Mouse (Mus musculus) naive thymus-derived CD4-positive, alpha-beta T cell, adult 2 months (primary cell): ENCODE data around the gene Syt2.
A peak's percentile ranks its signal among the peaks of the same experiment; 100 is the strongest.

ENCODE experiments used
- DNase-seq: peaks from one replicate; pipeline ENCODE4 v3.0.0-alpha.2; 2011; ENCODE audit warnings: low read depth

Gene Syt2

GRCm38 (mm10) chr1:134646261-134646962 is at the start of gene Syt2:
Gene Syt2, plus strand, starts transcription at chr1:134646677.
- DNase-seq: peak; percentile 13

DNA sequence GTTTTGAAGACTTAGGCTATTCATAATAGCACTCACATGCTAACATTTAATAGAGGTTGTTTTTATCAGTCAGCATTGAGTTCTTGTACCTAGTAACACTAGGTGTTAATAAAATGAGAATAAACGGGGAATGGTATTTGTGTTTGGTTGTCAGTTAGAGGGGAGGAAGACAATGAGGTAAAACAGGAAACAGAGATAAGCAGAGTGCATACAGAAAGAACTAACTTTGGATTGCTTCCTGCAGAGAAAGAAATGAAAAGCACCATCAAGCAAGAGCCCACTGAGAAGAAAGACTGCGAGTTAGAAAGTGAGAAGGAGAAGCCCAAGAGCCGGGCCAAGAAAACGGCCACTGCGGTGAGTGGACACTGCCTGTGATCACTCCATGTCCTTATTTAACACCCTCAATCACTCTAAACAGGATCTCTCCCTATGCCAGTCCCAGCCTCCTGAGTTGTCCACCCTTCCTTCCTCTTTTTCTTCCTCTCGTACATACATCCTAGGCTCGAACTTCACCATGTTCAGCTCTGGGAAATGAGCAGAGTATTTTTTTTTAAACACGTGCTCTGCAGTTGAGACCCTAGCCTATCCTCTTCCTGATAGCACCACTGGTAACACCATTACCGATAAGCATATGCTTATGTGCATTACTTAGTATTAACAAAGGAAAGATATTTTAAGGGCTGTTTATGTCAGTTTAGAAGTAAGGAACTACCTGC is 49.0 kb upstream of the Syt2 start:
- no peak for DNase-seq

GRCm38 (mm10) chr1:134604086-134604485 is 42.4 kb upstream of the Syt2 start:
- no peak for DNase-seq

DNA sequence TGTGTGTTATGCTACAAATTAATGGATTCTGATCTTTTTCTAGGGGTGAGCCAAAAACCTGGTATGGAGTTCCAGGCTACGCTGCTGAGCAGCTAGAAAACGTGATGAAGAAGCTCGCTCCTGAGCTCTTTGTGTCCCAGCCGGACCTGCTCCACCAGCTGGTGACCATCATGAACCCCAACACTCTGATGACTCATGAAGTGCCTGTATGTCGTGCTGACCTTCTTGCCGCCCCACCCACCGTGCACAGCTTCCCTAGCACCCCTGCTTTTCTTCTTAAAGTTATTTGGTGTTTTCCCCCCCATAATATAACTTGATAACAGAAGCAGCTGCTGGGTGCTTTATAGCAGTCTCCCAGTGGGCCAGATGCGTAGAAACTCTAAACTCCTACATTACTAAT is 40.8 kb upstream of the Syt2 start:
- DNase-seq: no peak

DNA sequence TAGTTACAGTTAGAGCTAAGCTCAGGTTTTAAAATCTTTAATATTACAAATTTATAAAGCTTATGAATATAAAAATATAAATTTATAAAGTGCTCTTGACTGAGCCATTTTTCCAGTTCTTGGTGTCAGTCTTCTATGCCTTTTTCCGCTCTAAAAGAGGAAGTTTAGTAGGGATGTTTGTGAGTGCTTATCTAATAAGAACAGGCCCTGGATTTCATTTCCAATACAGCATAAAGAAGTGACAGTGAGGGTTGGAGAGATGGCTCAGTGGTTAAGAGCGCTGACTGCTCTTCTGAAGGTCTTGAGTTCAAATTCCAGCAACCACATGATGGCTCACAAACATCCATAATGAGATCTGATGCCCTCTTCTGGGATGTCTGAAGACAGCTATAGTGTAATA is 40.1 kb upstream of the Syt2 start:
- DNase-seq: no peak

- peak; percentile 39 for DNase-seq
These were observed 39.2 kb upstream of the Syt2 start for GRCm38 (mm10) chr1:134607279-134607678.

DNA sequence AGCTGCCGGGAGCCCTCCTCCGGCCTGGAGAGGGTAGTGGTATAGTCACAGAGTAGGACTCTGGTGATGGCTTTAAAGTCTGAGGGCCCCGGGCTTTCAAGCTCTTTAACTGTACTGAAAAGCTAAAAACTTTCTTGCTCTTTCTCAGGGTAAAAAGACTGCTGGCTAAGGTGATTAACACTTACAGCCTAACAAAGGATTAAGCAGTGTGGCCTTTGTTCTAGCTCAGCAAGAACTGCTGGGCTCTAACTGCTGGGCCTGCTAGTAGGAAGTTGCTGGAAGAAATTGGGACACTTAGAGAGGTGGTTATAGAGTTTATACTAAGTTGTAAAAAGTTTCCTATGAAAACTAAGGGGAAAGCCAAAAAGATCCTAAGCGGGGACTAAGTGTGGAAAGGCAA is 37.3 kb upstream of the Syt2 start:
- no peak for DNase-seq

DNA sequence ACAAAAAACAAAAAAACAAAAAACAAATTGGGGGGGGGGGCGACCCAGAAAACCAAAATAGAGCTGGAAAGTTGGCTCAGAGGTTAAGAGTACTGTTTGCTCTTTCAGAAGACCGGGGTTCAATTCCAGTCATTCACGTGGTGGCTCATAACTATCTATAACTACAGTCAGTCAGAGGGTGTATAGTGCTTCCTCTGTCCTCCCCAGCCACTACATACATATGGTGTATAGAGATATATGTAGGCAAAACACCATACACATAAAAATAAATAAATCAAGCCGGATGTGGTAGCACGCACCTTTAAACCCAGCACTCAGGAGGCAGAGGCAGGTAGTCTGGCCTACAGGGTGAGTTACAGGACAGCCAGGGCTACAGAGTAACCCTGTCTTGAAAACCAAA is 31.9 kb upstream of the Syt2 start:
- no peak for DNase-seq

- no peak for DNase-seq
These were observed 31.5 kb upstream of the Syt2 start for GRCm38 (mm10) chr1:134614988-134615387.

- DNase-seq: no peak
These were observed 28.8 kb upstream of the Syt2 start for GRCm38 (mm10) chr1:134617656-134618055.

- no peak for DNase-seq
These were observed 21.2 kb upstream of the Syt2 start for GRCm38 (mm10) chr1:134625325-134625724.

DNA sequence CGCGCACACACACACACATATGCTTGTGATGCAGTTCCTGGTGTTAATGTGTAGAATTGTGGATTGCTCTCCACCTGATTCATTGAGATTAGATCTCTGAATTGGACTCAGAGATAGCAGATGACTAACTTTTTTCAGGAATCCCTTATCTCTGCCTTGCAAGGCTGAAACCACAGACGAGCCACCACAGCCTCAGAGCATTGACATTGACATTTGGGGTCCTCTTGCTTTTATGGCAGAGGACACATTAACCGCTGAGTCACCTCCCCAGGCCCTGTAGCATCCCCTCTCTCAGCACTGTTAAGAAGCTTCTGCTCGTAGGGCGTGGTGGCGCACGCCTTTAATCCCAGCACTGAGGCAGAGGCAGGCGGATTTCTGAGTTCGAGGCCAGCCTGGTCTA is 17.0 kb upstream of the Syt2 start:
- DNase-seq: no peak

DNA sequence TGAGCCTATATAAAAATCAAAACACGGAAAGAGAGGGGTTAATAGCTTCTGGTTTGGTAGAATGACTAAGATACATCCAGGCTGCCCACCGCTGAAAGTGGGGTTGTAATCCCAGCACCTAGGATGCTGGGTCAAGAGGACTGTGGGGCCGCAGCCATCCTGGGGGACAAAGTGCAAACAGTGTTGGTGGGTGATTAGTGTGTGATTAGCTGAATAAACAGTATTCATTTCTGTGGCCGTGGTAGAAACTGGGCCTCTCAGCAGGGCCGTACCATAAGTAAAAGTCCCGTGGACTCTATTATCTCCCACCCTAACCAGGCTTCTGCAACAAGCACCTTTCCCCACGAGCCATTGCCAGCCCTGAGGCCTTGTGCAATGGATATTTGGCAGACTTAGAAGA is 12.2 kb upstream of the Syt2 start:
- DNase-seq: no peak

DNA sequence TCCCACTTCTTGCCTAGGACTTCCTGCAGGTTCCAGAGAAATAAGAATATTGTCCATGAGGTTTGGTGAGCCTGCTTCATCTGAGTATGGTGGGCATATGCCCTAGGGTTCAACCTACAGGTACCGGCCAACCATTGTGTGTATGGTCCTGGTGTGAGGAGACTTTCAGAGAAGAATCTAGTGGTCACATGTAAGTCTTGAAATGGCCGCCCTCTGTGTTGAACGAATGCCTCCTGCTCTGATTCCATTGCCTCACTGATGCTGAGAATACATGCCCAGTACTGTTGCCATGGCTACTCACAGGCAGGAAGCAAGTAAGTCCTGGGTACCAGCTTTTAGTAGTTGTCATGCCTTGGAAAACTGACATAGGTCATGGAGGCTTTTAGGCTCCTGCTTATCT is 10.2 kb upstream of the Syt2 start:
- no peak for DNase-seq

DNA sequence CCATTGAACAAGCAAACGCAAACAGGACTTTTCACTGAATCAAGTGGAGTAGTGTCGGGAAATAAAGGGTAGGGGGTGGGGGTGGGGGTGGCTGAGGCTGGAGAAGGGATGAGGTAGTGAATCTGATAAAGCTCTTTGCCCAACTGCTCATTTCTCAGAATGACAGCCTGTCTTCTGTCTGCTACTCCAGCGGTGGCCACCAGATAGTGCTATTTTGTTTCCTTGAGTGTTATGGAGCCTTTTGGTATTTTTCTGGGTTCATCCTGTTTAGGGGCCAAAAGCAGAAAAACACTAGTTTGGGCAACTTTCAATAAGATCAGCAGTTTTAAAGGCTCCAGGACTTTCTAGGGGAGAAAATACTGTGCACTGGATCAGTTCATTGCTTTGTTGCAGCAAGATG is 9.8 kb upstream of the Syt2 start:
- peak; percentile 43 for DNase-seq

DNA sequence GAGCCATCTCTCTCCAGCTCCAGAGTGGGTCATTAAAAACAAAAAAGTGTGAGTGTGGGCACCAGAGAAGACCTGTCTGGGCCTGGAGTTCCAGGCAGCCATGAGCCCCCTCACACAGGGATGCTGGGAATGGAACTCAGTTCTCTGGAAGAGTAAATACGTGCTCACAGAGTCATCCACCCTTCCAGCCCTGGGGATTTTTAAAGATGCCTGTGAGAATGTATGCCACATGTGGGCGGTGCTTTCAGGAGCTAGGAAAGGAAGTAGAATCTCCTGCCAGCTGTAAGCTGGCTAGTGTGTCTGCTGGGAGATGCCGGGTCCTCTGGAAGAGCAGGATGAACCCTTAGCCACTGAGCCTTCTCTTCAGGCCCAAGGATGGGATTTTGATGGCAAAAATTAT is 8.4 kb upstream of the Syt2 start:
- DNase-seq: no peak

GRCm38 (mm10) chr1:134638522-134638921 is 8.0 kb upstream of the Syt2 start:
- no peak for DNase-seq

DNA sequence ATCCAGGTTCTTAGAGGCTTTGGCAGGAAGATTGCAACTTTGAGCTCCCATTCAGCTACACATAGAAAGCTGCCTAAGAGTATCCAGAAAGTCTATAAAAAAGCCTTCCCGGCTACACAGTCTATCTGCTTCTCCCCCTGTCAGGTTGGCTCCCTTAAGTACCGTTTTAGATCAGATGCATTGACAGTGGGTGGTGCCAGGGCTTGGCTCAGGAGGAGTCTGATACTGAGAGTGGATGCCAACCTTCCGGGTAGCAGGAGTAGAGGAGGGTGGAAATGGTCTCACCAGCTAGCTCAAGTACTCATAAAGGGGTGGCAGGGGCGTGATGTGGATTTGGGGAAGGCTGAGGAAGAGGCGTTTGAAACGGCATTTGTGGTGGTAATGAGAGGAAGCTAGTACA is 7.0 kb upstream of the Syt2 start:
- no peak for DNase-seq

- peak; percentile 26 for DNase-seq
These were observed 5.0 kb upstream of the Syt2 start for GRCm38 (mm10) chr1:134641507-134641906.

GRCm38 (mm10) chr1:134643702-134644101 is 2.8 kb upstream of the Syt2 start:
- no peak for DNase-seq

DNA sequence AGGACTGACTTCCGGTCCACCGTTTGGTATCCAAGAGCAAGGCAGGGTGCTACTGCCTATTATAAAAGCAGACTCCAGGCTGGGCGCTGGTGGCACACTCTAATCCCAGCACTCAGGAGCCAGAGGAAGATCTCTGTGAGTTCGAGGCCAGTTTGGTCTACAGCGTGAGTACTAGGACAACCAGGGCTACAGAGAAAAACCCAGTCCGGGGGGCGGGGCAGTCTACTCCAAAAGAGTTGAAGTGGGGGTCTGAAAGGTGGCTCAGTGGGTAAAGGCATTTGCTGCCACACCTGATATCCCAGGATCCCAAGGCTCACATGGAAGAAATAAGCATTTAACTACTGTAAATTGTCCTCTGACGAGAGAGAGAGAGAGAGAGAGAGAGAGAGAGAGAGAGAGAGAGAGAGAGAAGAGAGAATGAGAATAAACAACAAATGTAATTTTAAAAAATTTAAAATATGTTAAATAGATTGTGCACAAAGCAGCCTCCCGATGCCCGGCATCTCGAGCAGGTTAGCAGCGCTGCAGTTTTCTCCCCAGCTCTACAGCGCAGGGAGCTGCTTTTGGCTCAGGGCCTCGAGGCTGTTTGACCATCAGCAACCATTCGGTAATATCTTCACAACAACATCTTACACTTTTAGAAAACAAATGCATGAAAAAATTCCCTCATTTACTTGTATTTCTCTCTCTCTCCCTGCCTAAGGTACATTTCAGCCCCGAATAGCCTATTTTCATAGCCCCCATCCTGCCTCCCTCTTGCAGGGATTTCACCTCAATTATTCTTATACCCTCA is 873 bp upstream of the Syt2 start:
- DNase-seq: no peak

GRCm38 (mm10) chr1:134646963-134647282 is 446 bp downstream of the Syt2 start:
- no peak for DNase-seq

DNA sequence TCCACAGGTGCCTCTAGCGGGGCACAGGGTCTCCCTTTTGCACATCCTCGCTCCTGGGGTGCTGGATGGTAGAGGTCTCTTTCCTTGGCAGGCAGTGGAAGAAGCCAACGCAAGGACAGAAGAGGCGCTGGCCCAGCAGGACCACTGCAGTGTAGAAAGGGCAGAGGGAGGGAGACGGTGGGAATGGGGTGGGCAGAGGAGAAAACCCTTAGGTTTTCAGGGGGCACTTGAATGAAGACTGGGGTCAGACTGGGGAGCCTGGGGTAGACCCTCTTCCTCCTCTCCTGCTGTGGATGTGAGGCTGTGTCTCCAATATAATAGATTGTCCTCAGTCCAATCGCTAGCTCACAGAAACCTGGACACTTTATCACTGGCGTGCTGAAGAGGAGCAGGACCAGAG is 1.1 kb downstream of the Syt2 start:
- no peak for DNase-seq
